Mouse (Mus musculus): Measurements from ENCODE around the gene Tsnaxip1. TPM values are rescaled to one million over a fixed set of nuclear protein-coding genes. Genes with fewer than 3 reads are reported as not detected.
A peak's percentile ranks its signal among the peaks of the same experiment; 100 is the strongest.

Tsnaxip1 gene
- polyA plus RNA-seq, 1 experiment from 2014 or later, result 0.05 TPM

DNA sequence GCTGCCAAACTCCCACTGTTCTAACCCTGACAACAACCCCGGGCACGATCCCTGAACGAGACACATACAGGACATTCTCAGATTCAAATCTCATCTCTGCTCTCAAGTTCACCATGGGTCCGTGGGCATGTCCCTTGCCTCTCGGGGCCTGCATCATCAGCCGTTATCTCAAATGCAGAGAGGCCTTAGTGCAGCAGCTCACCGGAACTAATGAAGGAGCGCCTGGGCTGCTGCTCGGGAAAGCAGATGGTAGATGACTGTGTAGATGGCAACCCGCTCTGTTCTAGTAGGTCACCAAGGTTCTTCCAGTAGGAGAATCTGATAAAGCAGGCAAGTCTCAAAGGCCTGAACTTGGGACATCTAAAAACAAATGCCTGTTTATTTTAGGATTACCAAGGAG, 16.5 kb upstream of the Tsnaxip1 start:
- no peak for DNase-seq (ENCODE audit: low spot score)
- Histone ChIP-seq H3K9me3 (replicated peaks; ENCODE audit: low read length) (no peaks in the 10 kb centered on the region), H3K4me3 (replicated peaks; ENCODE audit: low read depth, low read length) (no peak overlapping the region), H3K27ac (no peak overlapping the region), H3K9ac (ENCODE audit: low read depth, low read length) (no peak overlapping the region), H3K36me3 (ENCODE audit: insufficient read depth, low read length) (no peaks in the 10 kb centered on the region), H3K4me2 (ENCODE audit: low read length) (no peak overlapping the region), H3K4me1 (replicated peaks; ENCODE audit: insufficient read depth, low read length) (0 out of 2 replicates have a peak, but pooled peaks cover 6% of the 10 kb centered on the region), H3K27me3 (ENCODE audit: insufficient read depth, low read length) (no peaks in the 10 kb centered on the region)
- ATAC-seq (replicated peaks; ENCODE audit: low FRiP score, low read depth), result no peak
- TF ChIP-seq CTCF (IDR thresholded peaks at IDR 0.05; ENCODE audit: low read depth), result no peak
- WGBS, result 78% methylated on average over 10 of the region's 10 CpGs

- Histone ChIP-seq H3K4me3 (replicated peaks; ENCODE audit: low read depth, low read length) (no peak overlapping the region), H3K27me3 (ENCODE audit: insufficient read depth, low read length) (no peaks in the 10 kb centered on the region), H3K4me1 (replicated peaks; ENCODE audit: insufficient read depth, low read length) (0 out of 2 replicates have a peak, but pooled peaks cover 6% of the 10 kb centered on the region), H3K9me3 (replicated peaks; ENCODE audit: low read length) (no peaks in the 10 kb centered on the region), H3K27ac (no peak overlapping the region), H3K36me3 (ENCODE audit: insufficient read depth, low read length) (no peaks in the 10 kb centered on the region), H3K9ac (ENCODE audit: low read depth, low read length) (no peak overlapping the region), H3K4me2 (ENCODE audit: low read length) (no peak overlapping the region)
- WGBS, result 76% methylated on average over 3 of the region's 3 CpGs
- ATAC-seq (replicated peaks; ENCODE audit: low FRiP score, low read depth) (no peak), DNase-seq (ENCODE audit: low spot score) (no peak)
- no peak for TF ChIP-seq CTCF (IDR thresholded peaks at IDR 0.05; ENCODE audit: low read depth)
Observed at GRCm38 (mm10) chr8:105811543-105811942, 16.0 kb upstream of the Tsnaxip1 start.

GRCm38 (mm10) chr8:105812511-105812910, 15.0 kb upstream of the Tsnaxip1 start:
- H3K27me3 ChIP-seq (ENCODE audit: insufficient read depth, low read length), result no peaks in the 10 kb centered on the region
- no peaks in the 10 kb centered on the region for H3K36me3 ChIP-seq (ENCODE audit: insufficient read depth, low read length)
- ATAC-seq (replicated peaks; ENCODE audit: low FRiP score, low read depth) (no peak), DNase-seq (ENCODE audit: low spot score) (no peak)
- H3K4me2 ChIP-seq (ENCODE audit: low read length), result no peak overlapping the region
- H3K27ac ChIP-seq, result no peak overlapping the region
- H3K4me3 ChIP-seq (replicated peaks; ENCODE audit: low read depth, low read length), result no peak overlapping the region
- no peaks in the 10 kb centered on the region for H3K9me3 ChIP-seq (replicated peaks; ENCODE audit: low read length)
- H3K4me1 ChIP-seq (replicated peaks; ENCODE audit: insufficient read depth, low read length), result 0 out of 2 replicates have a peak, but pooled peaks cover 6% of the 10 kb centered on the region
- 79% methylated on average over 5 of the region's 5 CpGs for WGBS
- H3K9ac ChIP-seq (ENCODE audit: low read depth, low read length), result no peak overlapping the region
- TF ChIP-seq CTCF (IDR thresholded peaks at IDR 0.05; ENCODE audit: low read depth), result no peak

DNA sequence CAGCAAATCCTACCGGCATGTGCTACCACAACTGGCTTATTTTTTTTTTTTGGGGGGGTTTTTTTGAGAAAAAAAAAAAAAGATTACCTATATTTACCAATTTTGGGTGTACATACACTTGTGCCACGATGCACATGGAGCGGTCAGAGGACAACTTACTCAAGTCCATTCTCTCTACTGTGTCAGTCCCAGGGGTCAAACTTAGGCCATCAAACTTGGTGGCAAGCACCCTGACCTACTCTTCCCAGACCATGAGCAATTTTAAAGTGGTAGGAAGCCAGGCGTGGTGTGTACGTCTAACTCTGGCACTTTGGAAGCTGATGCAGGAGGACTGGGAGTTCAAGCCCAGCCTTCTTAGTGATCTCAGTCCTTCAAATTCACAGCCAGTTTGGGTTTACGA, 14.3 kb upstream of the Tsnaxip1 start:
- no peak for TF ChIP-seq CTCF (IDR thresholded peaks at IDR 0.05; ENCODE audit: low read depth)
- Histone ChIP-seq H3K4me1 (replicated peaks; ENCODE audit: insufficient read depth, low read length) (no peaks in the 10 kb centered on the region), H3K4me3 (replicated peaks; ENCODE audit: low read depth, low read length) (no peak overlapping the region), H3K27me3 (ENCODE audit: insufficient read depth, low read length) (no peaks in the 10 kb centered on the region), H3K27ac (no peak overlapping the region), H3K9ac (ENCODE audit: low read depth, low read length) (no peak overlapping the region), H3K9me3 (replicated peaks; ENCODE audit: low read length) (no peaks in the 10 kb centered on the region), H3K4me2 (ENCODE audit: low read length) (no peak overlapping the region), H3K36me3 (ENCODE audit: insufficient read depth, low read length) (no peaks in the 10 kb centered on the region)
- 92% methylated on average over 6 of the region's 6 CpGs for WGBS
- ATAC-seq (replicated peaks; ENCODE audit: low FRiP score, low read depth) (no peak), DNase-seq (ENCODE audit: low spot score) (no peak)

DNA sequence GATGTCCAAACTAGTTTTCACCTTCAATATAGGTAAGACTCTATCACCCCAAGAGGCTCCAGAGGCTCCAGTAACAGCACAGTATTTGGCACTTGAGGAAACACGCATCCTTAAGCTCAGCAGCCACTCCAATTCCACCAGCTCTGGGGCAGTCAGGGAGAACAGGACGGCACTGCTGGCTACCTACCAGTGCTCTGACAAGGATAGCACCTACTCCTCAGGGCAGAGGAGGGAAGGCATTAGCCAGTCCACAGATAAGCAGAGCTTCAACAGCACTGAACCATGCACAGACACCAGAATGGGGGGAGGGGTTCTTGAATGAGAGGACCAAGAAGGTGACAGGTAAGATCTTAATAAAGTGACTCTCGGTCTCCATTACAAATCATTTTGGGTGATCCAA, 7.9 kb upstream of the Tsnaxip1 start:
- H3K9me3 ChIP-seq (replicated peaks; ENCODE audit: low read length), result no peaks in the 10 kb centered on the region
- H3K4me2 ChIP-seq (ENCODE audit: low read length), result no peak overlapping the region
- H3K4me1 ChIP-seq (replicated peaks; ENCODE audit: insufficient read depth, low read length), result no peaks in the 10 kb centered on the region
- H3K27ac ChIP-seq, result no peak overlapping the region
- DNase-seq (ENCODE audit: low spot score), result no peak
- no peak for TF ChIP-seq CTCF (IDR thresholded peaks at IDR 0.05; ENCODE audit: low read depth)
- no peak overlapping the region for H3K9ac ChIP-seq (ENCODE audit: low read depth, low read length)
- no peak for ATAC-seq (replicated peaks; ENCODE audit: low FRiP score, low read depth)
- no peak overlapping the region for H3K4me3 ChIP-seq (replicated peaks; ENCODE audit: low read depth, low read length)
- H3K36me3 ChIP-seq (ENCODE audit: insufficient read depth, low read length), result peaks cover 12% of the 10 kb centered on the region
- no peaks in the 10 kb centered on the region for H3K27me3 ChIP-seq (ENCODE audit: insufficient read depth, low read length)
- WGBS, result 85% methylated on average over 3 of the region's 3 CpGs

GRCm38 (mm10) chr8:105820925-105821324, 6.6 kb upstream of the Tsnaxip1 start:
- Histone ChIP-seq H3K4me3 (replicated peaks; ENCODE audit: low read depth, low read length) (no peak overlapping the region), H3K4me1 (replicated peaks; ENCODE audit: insufficient read depth, low read length) (peaks cover 2% of the 10 kb centered on the region; the same call in 1 of the 2 replicates), H3K27me3 (ENCODE audit: insufficient read depth, low read length) (no peaks in the 10 kb centered on the region), H3K27ac (no peak overlapping the region), H3K9ac (ENCODE audit: low read depth, low read length) (no peak overlapping the region), H3K9me3 (replicated peaks; ENCODE audit: low read length) (no peaks in the 10 kb centered on the region), H3K36me3 (ENCODE audit: insufficient read depth, low read length) (peaks cover 18% of the 10 kb centered on the region), H3K4me2 (ENCODE audit: low read length) (no peak overlapping the region)
- DNase-seq (ENCODE audit: low spot score) (no peak), ATAC-seq (replicated peaks; ENCODE audit: low FRiP score, low read depth) (no peak)
- TF ChIP-seq CTCF (IDR thresholded peaks at IDR 0.05; ENCODE audit: low read depth), result no peak
- WGBS, result 95% methylated on average over 1 of the region's 1 CpGs

DNA sequence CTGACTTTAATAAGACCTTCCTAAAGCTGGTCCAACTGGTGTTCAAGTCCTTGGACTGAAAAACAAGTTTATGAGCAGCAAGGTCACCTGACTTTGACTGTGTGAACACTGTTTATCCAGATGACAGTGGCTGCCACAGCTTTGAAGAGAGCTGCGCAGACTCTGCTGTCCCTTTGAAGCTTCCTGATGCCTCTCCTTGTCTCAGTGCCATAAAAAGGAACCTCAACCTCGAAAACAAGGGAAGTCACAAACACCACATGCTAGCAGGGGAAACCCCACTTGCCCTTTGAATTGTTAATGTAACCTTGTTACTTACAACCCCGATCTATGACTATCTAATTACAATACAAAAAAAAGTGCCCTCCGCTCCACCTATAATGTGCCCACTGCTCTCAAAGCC, 2.0 kb upstream of the Tsnaxip1 start:
- ATAC-seq (replicated peaks; ENCODE audit: low FRiP score, low read depth), result no peak
- WGBS, result 53% methylated on average over 4 of the region's 4 CpGs
- Histone ChIP-seq H3K4me1 (replicated peaks; ENCODE audit: insufficient read depth, low read length) (peaks cover 6% of the 10 kb centered on the region; the same call in 1 of the 2 replicates), H3K36me3 (ENCODE audit: insufficient read depth, low read length) (peaks cover 14% of the 10 kb centered on the region), H3K27ac (no peak overlapping the region), H3K9ac (ENCODE audit: low read depth, low read length) (0 out of 2 replicates have a peak overlapping the region, but pooled peaks have one; percentile 87), H3K9me3 (replicated peaks; ENCODE audit: low read length) (no peaks in the 10 kb centered on the region), H3K4me3 (replicated peaks; ENCODE audit: low read depth, low read length) (peak overlapping the region; percentile 89; the same call in 1 of the 2 replicates), H3K27me3 (ENCODE audit: insufficient read depth, low read length) (no peaks in the 10 kb centered on the region), H3K4me2 (ENCODE audit: low read length) (peak overlapping the region; percentile 80)
- no peak for TF ChIP-seq CTCF (IDR thresholded peaks at IDR 0.05; ENCODE audit: low read depth)
- DNase-seq (ENCODE audit: low spot score), result no peak

All from kidney, postnatal 0 days (tissue).